Mouse (Mus musculus) c-Kit-positive CD71-negative TER-119-negative erythroid progenitor cells, embryonic 14.5 days (primary cell): ENCODE results near the gene Brinp1.

Source experiments
- DNase-seq: peaks from one replicate; pipeline ENCODE4 v3.0.0-alpha.2; 2013; ENCODE audit warnings: low read depth

The Brinp1 gene

DNA sequence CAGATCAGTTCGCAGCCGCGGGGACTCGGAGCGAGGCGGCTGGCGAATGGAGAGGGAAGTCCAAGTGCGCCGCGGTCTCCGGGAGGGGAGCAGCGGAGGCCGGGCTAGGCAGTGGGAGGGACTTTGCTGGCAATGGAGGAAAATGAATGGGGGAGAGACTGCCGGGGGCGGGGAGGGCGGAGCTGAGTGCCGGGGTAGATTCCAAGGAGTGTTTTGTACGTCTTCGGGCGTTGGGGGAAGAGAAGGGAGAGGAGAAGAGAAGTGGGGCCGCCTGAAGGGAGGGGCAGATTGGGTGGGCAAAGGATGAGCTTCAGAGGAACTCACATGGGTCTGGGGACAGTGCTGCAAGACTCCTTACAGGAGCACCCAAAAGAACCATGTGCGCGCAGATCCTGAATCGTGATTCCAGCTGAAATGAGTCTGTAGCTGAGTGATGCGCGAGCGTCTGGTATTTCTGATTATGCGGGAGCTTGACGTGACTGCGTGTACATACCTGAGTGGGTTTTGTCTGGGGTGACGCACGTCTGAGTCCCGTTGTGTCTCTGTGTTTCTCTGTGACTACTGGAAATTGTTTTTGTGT lies at the start of gene Brinp1:
TSS of gene Brinp1 (minus strand) at position 76 of the 580 bp plus-strand sequence.
- no peak for DNase-seq

DNA sequence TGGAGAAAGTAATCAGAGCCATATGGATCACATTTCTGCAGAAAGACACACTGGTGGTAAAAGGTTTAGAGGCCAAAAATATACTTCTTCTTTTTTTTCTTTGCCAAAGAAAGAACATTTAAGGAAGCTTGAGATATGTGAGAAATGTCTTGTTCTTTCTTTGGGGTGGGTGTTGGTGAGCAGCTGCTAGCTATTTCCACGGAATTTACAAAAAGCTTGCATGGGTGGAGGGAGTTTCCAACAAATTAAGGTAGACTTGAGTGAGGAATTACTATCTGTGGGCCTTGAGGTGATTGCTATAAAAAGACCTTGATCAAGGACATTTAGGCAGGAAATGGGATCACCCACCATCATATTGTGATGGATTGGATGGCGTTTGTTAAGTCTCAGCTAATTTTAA lies 3.1 kb upstream of the Brinp1 start:
- no peak for DNase-seq

GRCm38 (mm10) chr4:68955621-68956020 lies 1.4 kb upstream of the Brinp1 start:
- DNase-seq: no peak

- DNase-seq: no peak
These were observed 403 bp downstream of the Brinp1 start for GRCm38 (mm10) chr4:68953667-68954321.

- no peak for DNase-seq
These were observed 1.1 kb downstream of the Brinp1 start for GRCm38 (mm10) chr4:68953131-68953551.

GRCm38 (mm10) chr4:68950556-68950955 lies 3.6 kb downstream of the Brinp1 start:
- DNase-seq: no peak

DNA sequence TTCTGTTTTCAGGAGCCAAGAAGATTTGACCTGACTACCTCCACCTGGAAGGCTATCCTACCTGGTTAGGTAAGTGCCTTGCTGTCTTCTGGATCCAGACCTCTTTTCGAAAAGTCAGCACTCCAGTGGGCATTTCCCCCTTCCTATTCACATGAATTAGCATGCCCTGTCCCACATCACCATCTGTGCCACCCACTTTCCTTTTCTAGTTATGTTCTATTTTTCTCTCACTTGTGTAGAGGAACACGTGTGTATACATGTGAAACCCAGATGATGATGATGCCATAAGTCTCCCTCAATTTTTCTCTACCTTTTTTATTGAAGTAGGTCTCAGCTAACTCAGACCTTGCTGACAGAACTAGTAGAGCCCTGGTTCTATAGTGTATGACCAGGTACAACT lies 11.3 kb downstream of the Brinp1 start:
- no peak for DNase-seq

- DNase-seq: no peak
These were observed 24.2 kb downstream of the Brinp1 start for GRCm38 (mm10) chr4:68930022-68930421.

- no peak for DNase-seq
These were observed 28.1 kb downstream of the Brinp1 start for GRCm38 (mm10) chr4:68926091-68926490.

DNA sequence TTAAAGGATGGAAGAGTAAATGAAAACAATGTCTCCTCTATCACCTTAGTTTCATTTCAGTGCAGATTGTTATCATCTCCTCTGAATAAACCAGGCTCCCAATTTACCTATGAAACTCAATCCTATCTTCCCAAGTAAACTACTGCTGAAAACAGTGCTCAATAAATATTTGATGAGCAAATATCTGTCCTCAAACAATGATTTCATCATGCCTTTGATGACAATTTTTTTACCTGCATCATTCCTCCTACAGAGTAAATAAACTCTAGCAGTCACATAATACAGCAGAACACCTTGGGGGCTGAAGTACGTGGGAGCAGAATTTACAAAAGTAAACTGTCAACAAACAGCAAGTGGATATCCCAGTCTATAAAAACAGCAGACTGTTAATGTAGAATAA lies 31.3 kb downstream of the Brinp1 start:
- no peak for DNase-seq

DNA sequence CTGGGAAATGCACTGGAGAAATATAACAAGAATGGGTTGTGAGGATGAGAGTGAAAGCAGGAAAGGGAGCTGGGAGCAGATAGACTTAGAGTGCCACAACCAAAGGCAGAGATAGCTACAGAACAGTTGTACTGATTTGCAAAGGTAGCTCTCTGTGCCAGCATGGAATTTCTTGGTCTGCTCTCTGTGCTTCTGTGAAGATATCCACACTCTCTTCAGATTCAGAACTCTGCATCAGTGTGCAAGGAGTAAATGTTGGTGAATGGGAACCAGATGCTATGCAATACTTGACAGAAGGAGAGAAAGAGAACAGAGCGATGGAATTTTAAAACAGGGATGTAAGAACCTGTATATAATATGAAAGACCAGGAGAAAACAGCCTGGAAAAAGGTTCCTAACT lies 31.7 kb downstream of the Brinp1 start:
- no peak for DNase-seq

GRCm38 (mm10) chr4:68920127-68920526 lies 34.1 kb downstream of the Brinp1 start:
- DNase-seq: no peak

GRCm38 (mm10) chr4:68910942-68911341 lies 43.3 kb downstream of the Brinp1 start:
- no peak for DNase-seq

DNA sequence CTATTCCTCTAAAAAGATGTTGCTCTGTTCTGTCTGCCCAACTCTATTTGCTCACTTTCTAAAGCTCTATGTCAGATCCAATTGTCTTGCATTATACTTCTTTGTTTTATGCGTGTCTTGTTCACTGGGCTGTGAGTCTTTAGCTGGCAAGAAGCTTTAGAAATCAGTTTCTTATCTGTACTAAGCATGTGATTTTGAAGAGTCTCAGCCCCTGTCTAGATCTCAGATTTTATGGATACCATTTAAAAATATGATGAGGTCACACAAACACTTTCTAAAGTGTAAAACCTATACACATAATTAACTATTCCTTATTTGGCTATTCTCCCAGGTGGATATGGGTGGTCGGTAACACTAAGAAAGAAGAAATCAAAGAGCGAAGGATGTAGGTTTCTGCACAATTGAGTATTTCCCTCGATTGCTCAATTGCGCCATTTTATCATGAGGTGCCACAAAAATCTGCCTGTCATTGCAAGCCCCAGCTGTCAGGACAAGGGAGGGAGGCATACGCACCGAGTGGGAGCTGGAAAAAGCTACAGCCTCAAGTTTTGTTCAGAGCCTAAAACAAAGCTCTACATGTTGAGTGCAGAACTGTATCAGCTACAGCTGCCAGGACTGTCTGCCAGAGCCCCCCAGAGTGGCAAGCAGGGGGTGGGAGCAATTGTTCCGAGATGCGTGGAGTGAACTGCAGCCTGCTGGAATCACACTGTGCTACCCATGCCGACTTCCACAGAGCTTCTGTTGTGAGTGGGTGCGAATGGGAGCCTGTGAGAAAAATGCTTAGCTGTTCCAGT lies 47.6 kb downstream of the Brinp1 start:
- DNase-seq: no peak

DNA sequence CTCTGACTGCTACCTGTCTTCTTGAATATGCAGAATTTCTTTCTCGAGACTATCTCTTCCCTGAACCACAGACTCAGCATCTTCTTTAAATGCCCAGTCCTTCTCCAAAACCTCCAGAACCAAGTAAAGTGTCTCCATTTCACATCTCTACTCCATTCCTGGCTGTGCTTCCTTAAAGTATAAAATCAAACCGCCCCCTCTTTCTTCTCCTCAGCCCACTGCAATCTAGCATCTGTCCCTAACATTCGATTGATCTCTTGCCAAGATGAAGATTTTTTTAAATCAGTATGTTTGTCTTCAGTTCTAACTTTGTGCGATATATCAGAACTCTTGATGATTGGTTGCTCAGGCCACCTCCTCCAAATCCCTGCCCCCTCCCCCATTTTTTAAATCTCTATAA lies 63.7 kb downstream of the Brinp1 start:
- no peak for DNase-seq

- no peak for DNase-seq
These were observed 67.9 kb downstream of the Brinp1 start for GRCm38 (mm10) chr4:68886276-68886675.

GRCm38 (mm10) chr4:68872028-68872427 lies 82.2 kb downstream of the Brinp1 start:
- no peak for DNase-seq

DNA sequence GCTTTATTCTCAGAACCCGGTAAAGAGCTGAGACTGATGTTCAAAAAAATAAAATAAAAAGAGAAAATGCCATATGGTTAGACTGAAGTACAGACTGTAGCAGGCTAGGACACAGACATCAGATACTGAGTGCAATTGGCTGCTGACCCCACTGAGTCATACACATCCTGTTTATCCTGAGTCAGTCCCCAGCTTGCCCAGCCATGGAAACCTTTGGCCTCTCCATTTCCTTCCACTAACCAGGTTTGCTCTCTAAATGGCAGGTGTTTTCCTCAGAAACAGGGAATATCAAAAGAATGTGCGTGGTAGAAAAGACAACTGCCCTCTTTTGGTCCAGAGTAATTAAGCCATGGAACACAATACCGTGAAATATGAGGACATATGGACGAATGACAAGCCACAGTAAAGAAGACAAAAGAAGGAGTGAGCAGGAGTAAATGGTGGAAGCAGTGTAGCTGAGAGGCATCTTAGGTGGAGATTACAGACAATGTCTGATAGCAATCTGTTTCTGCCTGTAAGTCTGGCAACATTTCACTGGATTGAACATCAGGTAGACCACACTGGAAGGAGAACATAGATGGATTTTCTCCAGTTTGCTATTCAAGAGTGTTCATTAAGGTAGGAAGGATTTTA lies 88.9 kb downstream of the Brinp1 start:
- DNase-seq: no peak

- DNase-seq: no peak
These were observed 89.5 kb downstream of the Brinp1 start for GRCm38 (mm10) chr4:68864668-68865067.

DNA sequence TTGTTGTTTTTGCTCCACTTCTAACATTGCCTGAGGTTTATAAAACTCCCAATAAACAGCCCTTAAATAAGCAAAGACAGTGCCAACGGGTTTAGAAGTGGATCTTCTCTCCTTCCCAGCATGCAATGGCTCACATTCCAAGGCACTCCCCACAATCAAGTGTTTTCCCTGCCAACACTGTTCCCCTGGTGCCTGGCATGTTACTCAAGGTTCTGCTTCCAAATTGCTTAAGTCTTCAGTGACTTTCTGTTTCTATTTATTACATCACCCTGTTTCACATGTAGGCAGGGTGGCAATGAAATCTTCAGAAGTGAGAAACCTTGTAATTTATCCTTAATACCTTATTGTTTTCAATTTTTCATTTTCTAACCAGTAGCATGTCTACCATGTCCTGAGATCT lies 97.3 kb downstream of the Brinp1 start:
- no peak for DNase-seq

GRCm38 (mm10) chr4:68849671-68850070 lies 104.5 kb downstream of the Brinp1 start:
- DNase-seq: no peak

DNA sequence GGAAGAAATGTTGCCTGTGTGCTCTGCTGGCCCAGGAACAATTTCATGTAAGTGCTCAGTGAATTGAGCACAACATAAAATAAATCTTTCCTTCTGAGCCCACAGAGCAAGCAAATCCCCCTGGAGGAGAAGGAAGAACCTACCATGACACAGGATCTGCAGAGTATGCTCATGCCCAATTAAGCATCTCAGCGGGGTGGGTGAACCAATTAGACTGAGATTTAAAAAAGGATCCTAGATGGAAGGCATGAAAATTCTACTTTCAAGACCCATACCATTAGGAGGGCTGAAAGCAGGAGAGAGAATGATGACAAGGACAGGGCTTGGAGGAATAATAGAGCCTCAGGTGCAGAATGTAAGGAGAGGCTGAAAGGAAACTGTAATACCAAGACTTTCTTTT lies 107.2 kb downstream of the Brinp1 start:
- DNase-seq: no peak

DNA sequence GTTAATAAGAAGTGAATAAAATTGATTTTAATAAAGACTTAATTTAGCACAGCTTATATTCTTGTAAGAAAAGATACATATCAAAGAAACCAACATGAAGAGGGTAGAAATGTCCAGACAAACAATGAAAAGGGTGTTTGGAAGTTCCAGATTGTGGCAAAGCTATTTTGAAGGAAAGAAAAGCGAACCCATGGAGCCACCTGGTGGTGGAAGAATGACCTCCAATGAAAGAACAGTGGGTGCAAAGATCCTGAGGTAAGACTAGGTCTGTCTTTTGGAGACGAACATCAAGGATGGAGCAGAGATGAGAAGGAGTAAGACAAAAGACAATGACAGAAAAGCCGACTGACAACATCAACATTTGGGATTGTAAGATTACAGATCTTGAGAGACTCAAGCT lies 108.2 kb downstream of the Brinp1 start:
- DNase-seq: peak; percentile 0
